Mouse (Mus musculus) heart, embryonic 12.5 days (tissue): ENCODE data around the gene Gm49661. TPM values are rescaled to one million over a fixed set of nuclear protein-coding genes. Genes with fewer than 3 reads are reported as not detected.

Experiments used
- ATAC-seq: fragments of 200-750 bp; cut with Nextera tagmentation; 2 replicates; pipeline ENCODE4 v1.8.0; 2017; ENCODE audit warnings: moderate TSS enrichment, moderate library complexity; ENCODE audit not compliant: insufficient number of reproducible peaks, low FRiP score
- H3K27ac ChIP-seq: fragments of 300-500 bp; sonication (generic); 2 replicates; pipeline ENCODE4 v1.5.1; 2016; ENCODE audit warnings: mild to moderate bottlenecking, moderate library complexity; ENCODE audit not compliant: poor library complexity, severe bottlenecking
- H3K27me3 ChIP-seq: fragments of 300-500 bp; sonication (generic); replicated peaks from 2 replicates; pipeline ENCODE4 v1.6.1; 2016; ENCODE audit warnings: mild to moderate bottlenecking, moderate library complexity
- H3K36me3 ChIP-seq: fragments of 300-500 bp; sonication (generic); 2 replicates; pipeline ENCODE4 v1.6.1; 2016; ENCODE audit warnings: mild to moderate bottlenecking, moderate library complexity
- H3K4me1 ChIP-seq: fragments of 300-500 bp; sonication (generic); replicated peaks from 2 replicates; pipeline ENCODE4 v1.6.1; 2016; ENCODE audit warnings: mild to moderate bottlenecking
- H3K4me2 ChIP-seq: fragments of 300-500 bp; sonication (generic); 2 replicates; pipeline ENCODE4 v1.6.1; 2016; ENCODE audit warnings: mild to moderate bottlenecking, moderate library complexity
- H3K4me3 ChIP-seq: fragments of 300-500 bp; sonication (generic); 2 replicates; pipeline ENCODE4 v1.5.1; 2016; ENCODE audit warnings: mild to moderate bottlenecking
- H3K9ac ChIP-seq: fragments of 300-500 bp; sonication (generic); 2 replicates; pipeline ENCODE4 v1.6.1; 2016; ENCODE audit warnings: mild to moderate bottlenecking, moderate library complexity
- H3K9me3 ChIP-seq: fragments of 300-500 bp; sonication (generic); replicated peaks from 2 replicates; pipeline ENCODE4 v1.6.1; 2016; ENCODE audit warnings: mild to moderate bottlenecking, moderate library complexity
- WGBS: fragments of 180-500 bp; shearing (Covaris S2); methylation state at CpG from one replicate; pipeline ENCODE4 v1.1.7; 2016; 5-methylcytosine and 5-hydroxymethylcytosine counted together
- polyA plus RNA-seq: library from polyadenylated mRNA; unstranded; fragments of >200 nt; fragmentation: Nextera tagmentation; extraction: Ambion mirVana; gene quantifications from 2 replicates; pipeline ENCODE4 v1.2.1, GENCODE M21; 2016

Gene Gm49661
- polyA plus RNA-seq, 1 experiment from 2014 or later = not detected

DNA sequence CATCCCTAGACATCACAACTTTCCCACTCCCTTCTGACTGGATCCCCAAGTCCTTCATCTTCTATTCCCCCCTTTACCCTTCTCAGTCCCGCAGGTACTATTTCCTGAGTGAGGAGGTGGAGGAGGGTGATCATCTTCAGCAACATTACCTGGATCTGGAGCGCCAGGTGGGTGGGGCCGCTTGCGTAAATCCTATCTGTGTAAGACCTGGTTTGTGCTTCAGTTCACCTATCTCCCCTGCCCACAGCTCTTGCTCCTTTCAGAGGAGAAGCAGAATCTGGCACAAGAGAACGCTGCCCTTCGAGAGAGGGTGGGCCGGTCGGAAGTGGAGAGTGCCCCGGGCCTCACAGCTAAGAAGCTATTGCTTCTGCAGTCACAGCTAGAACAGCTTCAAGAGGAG is 25.1 kb upstream of the Gm49661 start:
- 86% methylated on average over 9 of the region's 9 CpGs for WGBS
- Histone ChIP-seq H3K9ac (no peak overlapping the region), H3K9me3 (no peaks in the 10 kb centered on the region), H3K27ac (no peak overlapping the region), H3K4me1 (peaks cover 15% of the 10 kb centered on the region), H3K27me3 (peaks cover 39% of the 10 kb centered on the region), H3K4me2 (no peak overlapping the region), H3K4me3 (no peak overlapping the region), H3K36me3 (no peaks in the 10 kb centered on the region)
- ATAC-seq = no peak

DNA sequence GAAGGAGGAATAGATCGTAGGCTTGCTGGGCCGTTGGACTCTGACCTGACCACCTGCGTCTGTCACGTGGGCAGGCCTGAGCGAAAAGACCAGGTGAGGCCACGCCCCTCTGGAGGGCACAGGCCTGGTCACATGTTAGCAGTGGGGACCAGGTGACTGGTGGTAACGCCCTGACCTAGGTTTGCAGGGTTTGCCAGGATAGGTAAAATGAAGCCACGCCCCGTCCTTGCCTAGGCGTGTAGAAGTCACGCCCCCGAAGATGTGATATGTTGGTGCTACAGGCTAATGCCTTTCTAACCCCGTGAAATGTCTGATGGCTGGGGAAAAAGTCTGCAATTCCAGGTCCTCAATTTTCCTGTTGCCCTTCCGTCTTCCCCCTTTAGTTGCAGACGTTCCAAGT is 21.6 kb upstream of the Gm49661 start:
- Histone ChIP-seq H3K27me3 (peaks cover 32% of the 10 kb centered on the region), H3K4me3 (peak overlapping the region; percentile 67), H3K4me1 (peaks cover 19% of the 10 kb centered on the region), H3K9ac (peak overlapping the region; percentile 83), H3K36me3 (no peaks in the 10 kb centered on the region), H3K4me2 (peak overlapping the region; percentile 98), H3K27ac (0 out of 2 replicates have a peak overlapping the region, but pooled peaks have one; percentile 29), H3K9me3 (no peaks in the 10 kb centered on the region; the same call in 1 of the 2 replicates)
- ATAC-seq = peak; percentile 72
- 2% methylated on average over 15 of the region's 15 CpGs for WGBS

DNA sequence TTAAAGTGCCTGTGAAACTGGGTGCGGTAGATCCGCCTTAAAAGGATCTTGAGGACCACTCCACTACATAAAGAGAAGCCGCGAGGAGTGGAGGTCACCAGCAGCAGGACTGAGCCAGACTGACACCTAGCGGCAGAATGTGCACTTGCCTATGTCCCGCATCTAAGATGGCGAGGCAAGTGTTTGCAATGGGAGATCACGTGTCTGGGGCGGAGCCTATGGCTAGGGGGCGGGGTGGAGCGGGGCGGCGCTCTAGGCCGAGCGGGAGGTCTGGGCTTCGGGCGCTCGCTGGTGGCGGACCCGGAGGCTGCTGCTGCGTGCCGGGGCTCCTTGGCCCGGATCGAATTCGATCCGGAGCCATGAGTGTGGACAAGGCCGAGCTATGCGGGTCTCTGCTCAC is 21.1 kb upstream of the Gm49661 start, which contains the start of gene Hook2:
TSS of gene Hook2 (plus strand) at position 255 of the 400 bp plus-strand sequence.
- peaks cover 27% of the 10 kb centered on the region for H3K27me3 ChIP-seq
- peak within 1 kb of the TSS; percentile 67 for H3K4me3 ChIP-seq
- H3K9ac ChIP-seq = peak within 1 kb of the TSS; percentile 83
- peak; percentile 92 for ATAC-seq
- peak within 1 kb of the TSS; percentile 98 for H3K4me2 ChIP-seq
- peaks cover 19% of the 10 kb centered on the region for H3K4me1 ChIP-seq
- 0 out of 2 replicates have a peak within 1 kb of the TSS, but pooled peaks have one; percentile 30 for H3K27ac ChIP-seq
- no peaks in the 10 kb centered on the region; the same call in 1 of the 2 replicates for H3K9me3 ChIP-seq
- no peaks in the 10 kb centered on the region for H3K36me3 ChIP-seq
- WGBS = under 1% methylated on average over 28 of the region's 28 CpGs

DNA sequence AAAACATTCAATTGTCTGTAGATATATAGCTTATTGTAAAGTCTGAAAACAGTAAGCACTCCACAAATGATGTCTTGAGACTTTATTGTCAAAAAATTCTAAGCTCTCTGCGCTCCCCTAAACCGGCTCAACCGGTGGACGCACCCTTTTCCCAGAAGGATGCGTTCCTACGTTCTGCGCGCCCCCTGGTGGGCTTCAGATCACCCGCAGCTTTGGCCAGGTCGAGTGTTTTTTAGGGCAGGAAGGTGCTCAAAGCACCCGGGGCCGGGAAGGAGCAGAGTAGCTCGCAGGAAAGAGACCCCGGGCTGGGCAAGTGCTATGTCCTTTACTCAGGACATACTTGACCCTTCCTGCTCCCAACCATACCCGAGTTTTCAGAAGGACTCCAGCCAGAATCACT is 20.6 kb upstream of the Gm49661 start:
- peak; percentile 62 for ATAC-seq
- Histone ChIP-seq H3K27me3 (peaks cover 22% of the 10 kb centered on the region), H3K4me3 (peak overlapping the region; percentile 67), H3K9ac (peak overlapping the region; percentile 71), H3K4me2 (peak overlapping the region; percentile 98), H3K9me3 (no peaks in the 10 kb centered on the region; the same call in 1 of the 2 replicates), H3K4me1 (peaks cover 25% of the 10 kb centered on the region), H3K27ac (0 out of 2 replicates have a peak overlapping the region, but pooled peaks have one; percentile 30), H3K36me3 (no peaks in the 10 kb centered on the region)
- WGBS = under 1% methylated on average over 15 of the region's 15 CpGs

DNA sequence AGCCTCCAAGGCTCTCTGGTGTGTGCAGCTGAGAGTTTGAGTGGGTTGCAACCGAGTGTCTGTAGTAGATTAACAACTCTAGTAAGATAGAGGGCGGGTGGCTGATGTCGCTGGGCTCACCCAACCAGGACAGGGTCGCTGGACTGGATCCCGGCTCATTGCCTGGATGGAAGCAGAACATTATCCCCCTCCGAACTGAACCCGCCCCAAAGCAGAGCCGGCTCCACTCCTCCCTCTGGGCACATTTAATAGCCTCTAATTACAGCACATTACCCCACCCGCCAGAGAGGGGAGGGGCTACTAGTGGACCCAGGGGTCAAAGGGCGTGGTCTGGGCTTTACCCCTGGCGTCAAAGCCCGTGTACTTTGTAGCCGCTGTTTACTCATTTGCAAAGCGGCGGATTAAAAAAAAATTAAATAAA is 20.1 kb upstream of the Gm49661 start:
- H3K36me3 ChIP-seq = no peaks in the 10 kb centered on the region
- no peak for ATAC-seq
- peak overlapping the region; percentile 98 for H3K4me2 ChIP-seq
- WGBS = 16% methylated on average over 15 of the region's 15 CpGs
- no peak overlapping the region for H3K27ac ChIP-seq
- H3K4me3 ChIP-seq = peak overlapping the region; percentile 16; the same call in 1 of the 2 replicates
- H3K9ac ChIP-seq = 0 out of 2 replicates have a peak overlapping the region, but pooled peaks have one; percentile 32
- H3K4me1 ChIP-seq = peaks cover 30% of the 10 kb centered on the region
- no peaks in the 10 kb centered on the region; the same call in 1 of the 2 replicates for H3K9me3 ChIP-seq
- H3K27me3 ChIP-seq = peaks cover 17% of the 10 kb centered on the region

DNA sequence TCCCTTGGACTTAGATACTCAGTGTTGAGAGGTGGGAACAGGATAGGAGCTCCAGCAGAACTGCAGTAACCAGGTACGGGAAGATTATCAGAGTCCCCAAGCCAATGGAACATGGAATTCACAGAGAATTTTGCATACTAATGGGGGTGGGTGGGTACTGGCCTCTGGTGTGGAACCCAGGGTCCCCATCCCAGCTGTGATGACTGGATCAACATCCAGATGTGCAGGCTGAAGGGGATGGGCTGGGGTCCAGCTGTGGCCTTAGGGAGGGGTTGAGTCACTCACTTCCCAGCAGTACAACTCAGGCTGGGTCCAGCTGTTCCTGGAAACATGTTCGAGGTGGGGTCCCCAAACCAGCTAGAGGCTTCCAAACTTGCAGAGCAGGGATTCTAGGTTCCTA is 18.7 kb upstream of the Gm49661 start:
- WGBS = 68% methylated on average over 2 of the region's 2 CpGs
- no peaks in the 10 kb centered on the region for H3K36me3 ChIP-seq
- no peak overlapping the region for H3K9ac ChIP-seq
- no peak overlapping the region for H3K4me3 ChIP-seq
- ATAC-seq = no peak
- no peaks in the 10 kb centered on the region; the same call in 1 of the 2 replicates for H3K9me3 ChIP-seq
- no peak overlapping the region for H3K27ac ChIP-seq
- peaks cover 9% of the 10 kb centered on the region for H3K27me3 ChIP-seq
- peaks cover 32% of the 10 kb centered on the region for H3K4me1 ChIP-seq
- H3K4me2 ChIP-seq = no peak overlapping the region

DNA sequence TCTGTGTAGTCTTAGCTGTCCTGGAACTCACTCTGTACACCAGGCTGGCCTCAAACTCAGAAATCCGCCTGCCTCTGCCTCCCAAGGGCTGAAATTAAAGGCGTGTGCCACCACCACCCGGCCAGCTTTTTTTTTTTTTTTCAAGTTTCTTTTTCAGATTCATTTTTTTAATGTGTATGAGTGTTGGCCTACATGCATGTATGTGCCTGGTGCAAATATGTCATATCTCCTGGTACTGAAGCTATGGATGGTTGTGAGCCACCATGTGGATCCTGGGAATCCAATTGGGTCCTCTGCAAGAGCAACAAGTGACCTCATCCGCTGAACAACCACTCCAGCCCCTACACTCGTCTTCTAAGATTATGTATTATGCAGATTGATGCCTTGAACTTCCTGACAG is 18.2 kb upstream of the Gm49661 start:
- Histone ChIP-seq H3K4me2 (no peak overlapping the region), H3K9ac (no peak overlapping the region), H3K4me1 (peaks cover 35% of the 10 kb centered on the region), H3K27me3 (peaks cover 9% of the 10 kb centered on the region), H3K4me3 (no peak overlapping the region), H3K36me3 (no peaks in the 10 kb centered on the region), H3K27ac (no peak overlapping the region), H3K9me3 (no peaks in the 10 kb centered on the region; the same call in 1 of the 2 replicates)
- 76% methylated on average over 5 of the region's 5 CpGs for WGBS
- no peak for ATAC-seq

DNA sequence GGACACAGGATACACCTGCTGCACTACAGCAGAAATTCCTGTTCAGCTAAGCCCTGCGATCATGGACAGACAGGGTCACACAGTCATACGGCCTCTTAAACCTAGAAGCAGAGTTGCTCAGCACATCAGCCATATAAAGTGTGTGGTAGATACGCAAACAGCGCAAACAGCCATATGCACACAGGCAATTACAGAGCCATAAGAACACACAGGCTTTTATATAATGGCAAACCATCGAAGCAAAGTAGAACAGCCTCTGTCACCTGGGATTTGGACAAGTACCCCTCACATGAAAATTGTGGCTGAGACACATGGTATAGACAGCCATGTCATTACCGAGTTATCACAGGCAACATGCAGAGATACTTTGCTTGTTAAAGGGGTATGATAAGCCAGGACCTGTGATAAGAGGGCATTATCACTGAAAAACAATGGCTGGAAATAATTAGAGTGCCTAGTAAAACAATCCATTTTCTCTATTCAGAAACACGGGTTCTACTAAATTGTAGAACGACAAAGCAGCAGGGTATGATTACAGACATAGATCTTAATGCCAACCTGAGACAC is 17.2 kb upstream of the Gm49661 start:
- peak overlapping the region; percentile 98 for H3K4me2 ChIP-seq
- H3K36me3 ChIP-seq = no peaks in the 10 kb centered on the region
- H3K9me3 ChIP-seq = no peaks in the 10 kb centered on the region; the same call in 1 of the 2 replicates
- peaks cover 9% of the 10 kb centered on the region for H3K27me3 ChIP-seq
- 0 out of 2 replicates have a peak overlapping the region, but pooled peaks have one; percentile 4 for H3K27ac ChIP-seq
- WGBS = 35% methylated on average over 8 of the region's 8 CpGs
- H3K4me3 ChIP-seq = peak overlapping the region; percentile 59
- H3K4me1 ChIP-seq = peaks cover 45% of the 10 kb centered on the region
- H3K9ac ChIP-seq = peak overlapping the region; percentile 70; the same call in 1 of the 2 replicates
- no peak for ATAC-seq

DNA sequence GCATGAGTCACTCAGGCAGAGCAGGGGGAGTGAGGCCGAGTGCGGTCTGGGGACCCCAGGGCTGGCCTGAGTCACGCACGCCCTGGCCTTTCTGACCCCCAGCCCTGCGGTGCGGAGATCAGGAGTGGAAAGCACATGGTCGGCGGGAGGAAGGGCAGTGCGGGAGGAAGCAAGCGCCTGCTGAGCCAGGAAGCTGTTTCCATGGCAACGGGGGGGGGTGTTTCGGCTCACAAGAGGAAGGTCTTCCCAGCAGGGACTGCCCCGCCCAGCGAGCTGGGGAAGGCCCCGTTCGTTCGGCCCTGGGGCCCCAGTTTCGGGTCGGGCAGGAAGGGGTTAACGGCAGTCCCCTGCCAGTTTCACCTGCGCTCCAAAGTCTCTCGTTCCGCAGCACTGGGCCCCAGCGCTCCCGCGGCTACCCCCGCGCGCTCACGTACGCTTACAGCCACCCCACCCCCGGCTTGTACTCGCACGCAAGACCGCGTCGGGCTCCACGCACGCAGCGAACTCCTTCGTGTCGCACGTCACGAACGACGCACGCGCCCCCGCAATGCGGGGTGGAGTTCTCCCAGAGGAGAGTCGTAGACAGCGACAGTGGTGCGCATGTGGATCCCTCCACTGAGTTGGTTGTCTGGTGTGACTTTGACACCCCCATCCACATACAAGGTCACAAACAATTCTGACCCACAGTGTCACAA is 16.6 kb upstream of the Gm49661 start:
- peak; percentile 57 for ATAC-seq
- peak overlapping the region; percentile 70 for H3K9ac ChIP-seq
- no peaks in the 10 kb centered on the region; the same call in 1 of the 2 replicates for H3K9me3 ChIP-seq
- peak overlapping the region; percentile 39; the same call in 1 of the 2 replicates for H3K27ac ChIP-seq
- peak overlapping the region; percentile 59 for H3K4me3 ChIP-seq
- no peaks in the 10 kb centered on the region for H3K36me3 ChIP-seq
- H3K27me3 ChIP-seq = peaks cover 9% of the 10 kb centered on the region
- peak overlapping the region; percentile 98 for H3K4me2 ChIP-seq
- H3K4me1 ChIP-seq = peaks cover 47% of the 10 kb centered on the region
- WGBS = under 1% methylated on average over 53 of the region's 53 CpGs

DNA sequence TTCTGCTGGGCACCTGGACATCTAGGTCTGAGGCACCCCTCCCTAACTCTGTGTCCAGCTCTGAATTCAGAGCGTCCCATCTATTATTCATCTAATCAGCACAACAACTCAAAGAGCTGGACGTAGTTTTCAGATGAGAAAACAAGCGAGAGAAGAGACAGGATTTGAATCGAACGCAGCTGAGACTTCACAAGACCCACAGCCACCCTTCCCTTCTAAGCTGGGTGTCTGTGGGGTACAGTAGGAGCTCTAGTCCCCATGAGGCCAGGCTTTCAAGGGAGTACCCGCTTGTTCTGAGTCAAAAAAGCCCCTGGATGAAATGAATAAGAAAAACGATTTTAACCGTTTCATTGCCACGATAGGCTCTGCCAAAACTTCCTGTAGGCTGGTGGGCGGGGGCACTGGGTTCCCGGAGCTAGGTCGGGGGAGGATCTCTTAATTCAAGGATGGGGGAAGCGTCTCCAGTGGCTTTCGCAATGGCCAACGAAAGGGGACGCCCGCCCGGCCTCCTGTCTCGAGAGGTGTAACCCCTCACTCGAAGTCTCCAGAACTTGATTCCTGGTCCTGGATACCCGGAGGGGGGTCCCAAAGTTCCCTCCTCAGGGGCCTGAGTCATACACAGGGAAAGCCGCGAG is 15.9 kb upstream of the Gm49661 start:
- H3K27ac ChIP-seq = peak overlapping the region; percentile 39; the same call in 1 of the 2 replicates
- peak overlapping the region; percentile 70 for H3K9ac ChIP-seq
- no peaks in the 10 kb centered on the region for H3K36me3 ChIP-seq
- peaks cover 9% of the 10 kb centered on the region for H3K27me3 ChIP-seq
- ATAC-seq = no peak
- H3K4me2 ChIP-seq = peak overlapping the region; percentile 98
- no peaks in the 10 kb centered on the region; the same call in 1 of the 2 replicates for H3K9me3 ChIP-seq
- 2% methylated on average over 23 of the region's 23 CpGs for WGBS
- peaks cover 51% of the 10 kb centered on the region for H3K4me1 ChIP-seq
- H3K4me3 ChIP-seq = peak overlapping the region; percentile 59
